Mouse (Mus musculus) liver, embryonic 14.5 days (tissue): ENCODE measurements around the gene Gas7.

Experiments
- CTCF ChIP-seq: IDR thresholded peaks from 2 replicates; pipeline ENCODE4 v1.5.1; 2016; ENCODE audit warnings: antibody characterized with exemption, low read depth, control low read depth
- EP300 ChIP-seq: IDR thresholded peaks from 2 replicates; pipeline ENCODE4 v1.6.1; 2016; ENCODE audit warnings: antibody characterized with exemption, low read depth

GRCm38 (mm10) chr11:67515020-67515911 lies 60.0 kb downstream of the Gas7 start:
- no peak for TF ChIP-seq CTCF
- no peak for TF ChIP-seq EP300
